Comparison of ENCODE assay signal across 10 mouse cellular contexts in genomic region chr8:122314899-122315496, GRCm38 (mm10). TPM values are rescaled to one million over a fixed set of nuclear protein-coding genes. Genes with fewer than 3 reads are reported as not detected.
DNase-seq lines count a peak whose midpoint lies in the region; ATAC-seq and TF ChIP-seq lines count a peak whose summit lies in the region.
"Had no signal": no experiment of that assay in that cellular context is flagged by ENCODE, and none has a peak within 500 bp of the region (broad histone marks: within the 10 kb centered on the region; RNA-seq: fewer than 3 reads in every experiment).

No protein-coding gene starts in this region.

- no peaks in the 10 kb centered on the region for H3K79me2 ChIP-seq in myocyte (ENCODE audit: control insufficient read depth, insufficient read depth)

- DNase-seq in layer of hippocampus, adult 11-12 months (ENCODE audit: low spot score) = peak; percentile 56
- no peak for DNase-seq in layer of hippocampus, adult 9-10 months (ENCODE audit: low spot score)
- no peak for DNase-seq in limb, embryonic 10.5 days (ENCODE audit: low spot score)
- DNase-seq in midbrain, embryonic 14.5 days = no peak
- DNase-seq in forebrain, embryonic 14.5 days (ENCODE audit: low spot score) = no peak
- no peak for DNase-seq in thymus, postnatal 36 days

- 0 out of 2 replicates have a peak, but pooled peaks cover 6% of the 10 kb centered on the region for H3K36me3 ChIP-seq in heart, embryonic 16.5 days (ENCODE audit: control insufficient read depth, insufficient read depth)
- no peaks in the 10 kb centered on the region for H3K36me3 ChIP-seq in limb, embryonic 10.5 days
- no peaks in the 10 kb centered on the region for H3K36me3 ChIP-seq in myocyte (ENCODE audit: control insufficient read depth, insufficient read depth)
- H3K36me3 ChIP-seq in midbrain, embryonic 14.5 days (ENCODE audit: control insufficient read depth, insufficient read depth, low read length) = no peaks in the 10 kb centered on the region
- H3K36me3 ChIP-seq in forebrain, embryonic 14.5 days (ENCODE audit: control insufficient read depth, insufficient read depth, low read length) = no peaks in the 10 kb centered on the region
- H3K36me3 ChIP-seq: embryonic facial prominence, embryonic 12.5 days; limb, embryonic 15.5 days had no signal

- H3K4me1 ChIP-seq in heart, embryonic 16.5 days (ENCODE audit: control insufficient read depth, insufficient read depth, low read length) = peaks cover 63% of the 10 kb centered on the region
- peaks cover 70% of the 10 kb centered on the region for H3K4me1 ChIP-seq in limb, embryonic 10.5 days
- 0 out of 2 replicates have a peak, but pooled peaks cover 1% of the 10 kb centered on the region for H3K4me1 ChIP-seq in midbrain, embryonic 14.5 days (ENCODE audit: control insufficient read depth, insufficient read depth, low read length)
- no peaks in the 10 kb centered on the region for H3K4me1 ChIP-seq in forebrain, embryonic 14.5 days (ENCODE audit: control insufficient read depth, insufficient read depth, low read length)

- 0 out of 2 replicates have a peak overlapping the region, but pooled peaks have one; percentile 17 for H3K9ac ChIP-seq in heart, embryonic 16.5 days (ENCODE audit: low read length)
- H3K9ac ChIP-seq in midbrain, embryonic 14.5 days (replicated peaks; ENCODE audit: low read length) = no peak overlapping the region
- H3K9ac ChIP-seq in forebrain, embryonic 14.5 days (ENCODE audit: low read length) = no peak overlapping the region
- H3K9ac ChIP-seq: embryonic facial prominence, embryonic 12.5 days; limb, embryonic 15.5 days had no signal

- H3K27me3 ChIP-seq in heart, embryonic 16.5 days (ENCODE audit: control insufficient read depth, insufficient read depth, low read length) = no peaks in the 10 kb centered on the region
- H3K27me3 ChIP-seq in limb, embryonic 10.5 days (ENCODE audit: low read depth, poor library complexity, severe bottlenecking) = no peaks in the 10 kb centered on the region
- no peaks in the 10 kb centered on the region for H3K27me3 ChIP-seq in myocyte (ENCODE audit: control insufficient read depth, insufficient read depth, insufficient read length)
- H3K27me3 ChIP-seq in midbrain, embryonic 14.5 days (ENCODE audit: control insufficient read depth, insufficient read depth, low read length) = no peaks in the 10 kb centered on the region
- H3K27me3 ChIP-seq in forebrain, embryonic 14.5 days (replicated peaks; ENCODE audit: control insufficient read depth, insufficient read depth, low read length) = no peaks in the 10 kb centered on the region
- H3K27me3 ChIP-seq: embryonic facial prominence, embryonic 12.5 days; limb, embryonic 15.5 days had no signal

- TF ChIP-seq POLR2A in myocyte (IDR thresholded peaks at IDR 0.05; ENCODE audit: insufficient read length, low read depth) = no peak

- peak overlapping the region; percentile 71 for H3K27ac ChIP-seq in heart, embryonic 16.5 days (ENCODE audit: low read length)
- peak overlapping the region; percentile 40 for H3K27ac ChIP-seq in limb, embryonic 10.5 days
- H3K27ac ChIP-seq in midbrain, embryonic 14.5 days (replicated peaks; ENCODE audit: low read depth, low read length) = no peak overlapping the region
- no peak overlapping the region for H3K27ac ChIP-seq in forebrain, embryonic 14.5 days (ENCODE audit: low read depth, low read length)
- H3K27ac ChIP-seq: embryonic facial prominence, embryonic 12.5 days; limb, embryonic 15.5 days had no signal

- no peak overlapping the region for H3K4me2 ChIP-seq in heart, embryonic 16.5 days (ENCODE audit: low read depth, low read length)
- H3K4me2 ChIP-seq in myocyte (ENCODE audit: low read depth) = no peak overlapping the region
- H3K4me2 ChIP-seq in midbrain, embryonic 14.5 days (ENCODE audit: low read length) = no peak overlapping the region
- no peak overlapping the region for H3K4me2 ChIP-seq in forebrain, embryonic 14.5 days (ENCODE audit: low read length)
- H3K4me2 ChIP-seq: embryonic facial prominence, embryonic 12.5 days; limb, embryonic 15.5 days had no signal

- no peak overlapping the region for H3ac ChIP-seq in myocyte (ENCODE audit: control insufficient read depth, insufficient read length)

- ATAC-seq in heart, embryonic 16.5 days (replicated peaks; ENCODE audit: extremely low read depth, insufficient read depth, low FRiP score) = peak; percentile 47
- no peak for ATAC-seq in midbrain, embryonic 14.5 days (ENCODE audit: low FRiP score, low TSS enrichment)
- ATAC-seq in forebrain, embryonic 14.5 days = no peak

- H3K9me3 ChIP-seq in heart, embryonic 16.5 days (replicated peaks; ENCODE audit: control insufficient read depth, low read length) = no peaks in the 10 kb centered on the region
- no peaks in the 10 kb centered on the region for H3K9me3 ChIP-seq in limb, embryonic 10.5 days (replicated peaks)
- H3K9me3 ChIP-seq in midbrain, embryonic 14.5 days (ENCODE audit: control insufficient read depth, low read length) = no peaks in the 10 kb centered on the region
- H3K9me3 ChIP-seq in forebrain, embryonic 14.5 days (replicated peaks; ENCODE audit: control insufficient read depth, low read length) = no peaks in the 10 kb centered on the region
- H3K9me3 ChIP-seq: embryonic facial prominence, embryonic 12.5 days; limb, embryonic 15.5 days had no signal

- WGBS in heart, embryonic 16.5 days = 50% methylated on average over 12 of the region's 13 CpGs
- 58% methylated on average over 13 of the region's 13 CpGs for WGBS in limb, embryonic 10.5 days
- 64% methylated on average over 13 of the region's 13 CpGs for WGBS in midbrain, embryonic 14.5 days
- WGBS in forebrain, embryonic 14.5 days = 76% methylated on average over 13 of the region's 13 CpGs

- no peak overlapping the region for H3K4me3 ChIP-seq in heart, embryonic 16.5 days (ENCODE audit: low read length)
- H3K4me3 ChIP-seq in limb, embryonic 10.5 days = no peak overlapping the region
- H3K4me3 ChIP-seq in myocyte = no peak overlapping the region
- no peak overlapping the region for H3K4me3 ChIP-seq in midbrain, embryonic 14.5 days (replicated peaks; ENCODE audit: low read depth, low read length)
- H3K4me3 ChIP-seq in forebrain, embryonic 14.5 days (ENCODE audit: low read depth, low read length) = no peak overlapping the region
- H3K4me3 ChIP-seq: embryonic facial prominence, embryonic 12.5 days; limb, embryonic 15.5 days had no signal

TF ChIP-seq in myocyte, 11 proteins besides CTCF, POLR2A, EP300 and RAD21:
- no peak for TF ChIP-seq MAX (IDR thresholded peaks at IDR 0.05; ENCODE audit: low read depth)
- no peak for TF ChIP-seq TCF3 (IDR thresholded peaks at IDR 0.05; ENCODE audit: insufficient read length, low read depth)
- TF ChIP-seq USF1 (IDR thresholded peaks at IDR 0.05; ENCODE audit: low read depth) = no peak
- no peak for TF ChIP-seq CEBPB (IDR thresholded peaks at IDR 0.05; ENCODE audit: insufficient read depth, poor library complexity, severe bottlenecking)
- peak; percentile 25 to 89 (median 57) for TF ChIP-seq MYOG (IDR thresholded peaks at IDR 0.05; ENCODE audit: control insufficient read depth in 1 of 3, insufficient read depth in 1 of 3, insufficient read length in 2 of 3, low read depth in 2 of 3)
- peak in 2 of 3 experiments; percentile 19 to 91 for TF ChIP-seq MYOD1 (IDR thresholded peaks at IDR 0.05; ENCODE audit: control insufficient read depth in 1 of 3, insufficient read length in 2 of 3, low read depth in 2 of 3)

RNA-seq across cellular contexts. Expression of gene Zfpm1, which starts 33.1 kb away (rescaled TPM):
- polyA plus RNA-seq in heart, embryonic 16.5 days (2015; fragmentation: Nextera tagmentation; extraction: Ambion mirVana) = 2.9 and 3.1 TPM in 2 replicates
- polyA plus RNA-seq in limb, embryonic 10.5 days (2016; fragmentation: Nextera tagmentation; extraction: Ambion mirVana) = 1.3 and 1.5 TPM in 2 replicates
- polyA plus RNA-seq in myocyte (2012; fragmentation: generic; extraction: Trizol) = 22.6 TPM
- polyA plus RNA-seq in midbrain, embryonic 14.5 days (2014; fragmentation: Nextera tagmentation; extraction: Ambion mirVana) = 2.3 TPM in 2 replicates
- polyA plus RNA-seq in forebrain, embryonic 14.5 days (2014; fragmentation: Nextera tagmentation; extraction: Ambion mirVana) = 0.41 and 0.47 TPM in 2 replicates

RNA-seq across cellular contexts. Expression of gene Trhr2, which starts 45.5 kb away (rescaled TPM):
- polyA plus RNA-seq in heart, embryonic 16.5 days (2015; fragmentation: Nextera tagmentation; extraction: Ambion mirVana) = not detected in 2 replicates
- not detected in 2 replicates for polyA plus RNA-seq in limb, embryonic 10.5 days (2016; fragmentation: Nextera tagmentation; extraction: Ambion mirVana)
- not detected for polyA plus RNA-seq in myocyte (2012; fragmentation: generic; extraction: Trizol)
- not detected in 2 replicates for polyA plus RNA-seq in midbrain, embryonic 14.5 days (2014; fragmentation: Nextera tagmentation; extraction: Ambion mirVana)
- not detected in 2 replicates for polyA plus RNA-seq in forebrain, embryonic 14.5 days (2014; fragmentation: Nextera tagmentation; extraction: Ambion mirVana)

Comparison
In these comparisons a context has a peak if more than half of its experiments do, and no peak if none do; other contexts are left out.
1. H3K27ac ChIP-seq: peak in heart, embryonic 16.5 days (single experiment) and limb, embryonic 10.5 days (single experiment); none in midbrain, embryonic 14.5 days (single experiment) and forebrain, embryonic 14.5 days (single experiment).